Mouse (Mus musculus): ENCODE data around the gene Rps16.
A peak's percentile ranks its signal among the peaks of the same experiment; 100 is the strongest.
"Not testable (repeated sequence)": the region's sequence is repeated elsewhere in the genome, so short reads cannot be mapped to it uniquely, and the experiment has no call there.

Gene Rps16

DNA sequence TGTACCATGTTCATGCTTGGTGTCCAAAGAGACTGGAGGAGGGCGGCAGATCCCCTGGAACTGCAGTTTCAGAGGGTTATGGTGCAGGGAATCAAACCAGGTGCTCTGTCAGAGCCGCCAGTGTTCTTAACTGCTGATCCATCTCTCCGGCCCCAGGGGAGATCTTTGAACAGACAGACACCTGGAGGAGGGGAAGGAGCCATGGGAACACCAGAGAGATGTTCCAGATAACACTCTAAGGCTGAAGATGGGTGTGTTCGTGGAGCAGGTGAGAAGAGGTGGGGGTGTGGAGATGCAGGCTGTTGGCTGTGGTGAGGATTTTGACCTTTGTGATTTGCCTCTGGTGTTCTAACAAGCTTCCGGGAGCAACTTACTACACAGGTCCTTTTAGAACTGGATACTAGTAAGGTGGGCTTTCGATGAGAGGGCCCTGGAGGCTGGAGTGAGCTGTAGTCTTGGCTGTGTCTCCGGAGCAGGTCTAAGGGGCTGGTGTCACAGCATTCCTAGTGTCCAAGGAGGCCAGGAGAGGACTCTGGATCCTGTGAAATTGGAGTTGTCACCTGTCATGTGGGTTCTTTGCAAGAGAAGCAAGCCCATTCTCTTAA lies 23.5 kb downstream of the Rps16 start:
- DNase-seq (ENCODE audit: extremely low spot score): no peak

DNA sequence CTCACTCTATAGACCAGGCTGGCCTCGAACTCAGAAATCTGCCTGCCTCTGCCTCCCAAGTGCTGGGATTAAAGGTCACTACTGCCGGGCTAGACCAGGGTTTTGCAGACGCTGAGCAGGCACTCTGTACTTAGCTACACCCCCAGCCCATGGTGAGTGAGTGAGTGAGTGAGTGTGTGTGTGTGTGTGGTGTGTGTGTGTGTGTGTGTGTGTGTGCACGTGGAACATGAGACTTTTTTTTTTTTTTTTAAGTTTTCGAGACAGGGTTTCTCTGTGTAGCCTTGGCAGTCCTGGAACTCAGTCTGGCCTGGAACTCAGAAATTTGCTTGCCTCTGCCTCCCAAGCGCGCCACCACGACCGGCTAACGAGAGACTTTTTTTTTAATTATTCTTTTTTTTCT lies 24.2 kb downstream of the Rps16 start:
- DNase-seq (ENCODE audit: extremely low spot score): no peak

DNA sequence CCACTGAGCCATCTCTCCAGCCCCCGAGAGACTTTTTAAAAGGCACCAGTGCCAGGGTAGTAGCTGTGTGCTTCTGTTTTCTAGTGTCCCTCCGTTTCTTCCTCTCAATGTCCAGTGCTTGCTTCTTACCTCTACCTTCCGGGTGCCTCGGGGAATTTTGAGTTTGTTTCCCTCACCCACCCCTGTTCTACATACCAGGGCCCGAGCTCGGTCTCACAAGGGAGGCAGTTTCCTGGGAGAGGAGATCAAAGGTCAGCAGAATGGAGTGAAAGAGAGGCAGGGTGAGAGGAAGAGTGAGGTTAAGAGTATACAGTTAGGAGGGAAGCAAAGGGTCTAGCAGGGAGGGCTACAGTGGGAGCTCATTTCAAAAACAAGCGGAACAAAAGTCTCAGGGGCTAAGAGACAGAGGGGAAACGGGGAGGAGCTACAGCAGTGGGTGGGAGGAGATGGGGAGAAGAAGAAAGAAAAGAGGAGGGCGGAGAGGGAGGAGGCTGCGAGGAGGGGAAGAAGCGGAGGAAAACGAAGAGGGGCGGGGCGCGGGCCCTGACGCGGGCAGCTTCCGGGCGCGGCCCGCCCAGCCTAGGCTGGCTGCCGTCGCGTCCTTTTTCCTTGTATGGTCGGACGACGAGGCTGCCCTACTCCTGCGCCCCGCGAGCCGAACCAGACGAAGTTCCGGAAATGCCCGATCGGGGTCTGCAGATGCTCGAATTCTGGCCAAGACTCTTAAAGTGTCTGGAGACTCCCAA lies 24.9 kb downstream of the Rps16 start:
- peak; percentile 90 for DNase-seq (ENCODE audit: extremely low spot score)

DNA sequence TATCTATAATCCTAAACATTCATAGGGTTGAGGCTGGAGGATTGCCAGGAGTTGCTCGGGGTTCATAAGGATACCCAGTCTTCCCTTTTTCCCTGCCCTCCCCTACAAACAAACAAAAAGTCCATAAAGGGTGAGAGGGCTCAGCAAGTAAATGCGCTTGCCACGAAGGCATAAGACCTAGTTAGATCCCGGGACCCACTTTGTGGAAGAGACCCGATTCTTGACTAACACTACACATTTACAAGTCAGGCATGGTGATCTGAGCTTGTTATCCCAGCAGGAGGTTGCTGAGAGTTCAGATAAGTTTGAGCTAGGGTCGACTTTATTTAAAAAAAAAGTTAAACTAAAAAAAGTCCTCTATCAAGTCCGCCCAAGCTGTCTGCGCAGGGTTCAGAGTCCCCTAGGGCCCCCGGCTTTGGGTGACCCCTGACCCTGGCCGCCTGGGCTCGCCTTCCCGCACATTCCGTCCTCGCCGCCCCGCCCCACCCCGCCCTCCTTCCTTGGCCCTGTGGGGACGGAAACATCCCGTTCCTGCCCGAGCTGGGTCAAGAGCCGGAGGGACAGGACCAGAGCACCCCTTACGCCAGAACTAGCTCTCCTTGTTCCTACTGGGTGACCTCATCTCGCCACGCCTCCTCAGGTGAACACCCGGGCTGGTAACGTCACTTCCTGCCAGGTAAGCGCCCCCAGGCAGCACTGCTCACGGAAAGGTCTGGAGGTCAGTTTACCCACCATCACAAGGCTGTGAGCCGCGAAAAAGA lies 25.7 kb downstream of the Rps16 start:
- peak; percentile 84 for DNase-seq (ENCODE audit: extremely low spot score)

DNA sequence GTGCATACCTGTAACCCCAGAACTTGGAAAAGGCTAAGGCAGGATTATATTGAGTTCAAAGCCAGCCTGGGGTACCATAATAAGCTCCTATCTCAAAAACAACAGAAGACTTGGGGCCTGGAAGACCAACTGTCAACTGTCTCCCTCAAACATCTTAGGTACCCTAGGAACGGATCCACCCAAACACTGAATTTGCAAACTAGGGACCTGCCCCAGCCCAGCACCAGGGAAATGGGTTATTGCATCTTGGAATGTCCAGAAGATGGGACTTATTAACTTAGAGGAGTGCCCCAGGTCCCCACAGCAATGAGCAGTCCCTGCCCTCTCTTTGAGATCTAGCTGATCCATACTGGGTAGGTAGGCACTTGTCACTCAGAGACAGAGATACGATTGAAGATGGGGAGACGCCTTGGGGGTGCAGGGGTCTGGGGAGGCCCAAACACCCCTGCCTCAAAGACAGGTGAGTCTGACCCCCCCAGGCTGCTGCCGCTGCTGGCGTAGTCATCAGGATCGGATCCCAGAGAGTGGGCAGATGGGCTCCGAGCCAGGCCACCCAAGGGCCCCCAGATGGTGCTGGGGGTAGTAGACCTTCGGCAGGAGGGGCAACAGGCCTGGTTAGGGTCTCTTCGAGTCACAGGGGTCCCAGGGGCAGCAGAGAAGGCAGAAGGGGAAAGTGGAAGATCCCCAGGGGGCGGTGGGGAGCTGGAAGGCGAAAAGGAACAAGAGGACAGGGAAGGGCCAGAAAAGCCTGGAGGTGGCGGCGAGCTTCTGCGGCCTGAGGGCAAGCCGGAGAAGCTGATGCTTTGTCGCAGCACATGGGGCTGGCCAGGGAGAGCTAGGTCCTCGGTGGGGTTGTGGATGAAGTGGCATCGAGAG lies 27.0 kb downstream of the Rps16 start:
- no peak for DNase-seq (ENCODE audit: extremely low spot score)

DNA sequence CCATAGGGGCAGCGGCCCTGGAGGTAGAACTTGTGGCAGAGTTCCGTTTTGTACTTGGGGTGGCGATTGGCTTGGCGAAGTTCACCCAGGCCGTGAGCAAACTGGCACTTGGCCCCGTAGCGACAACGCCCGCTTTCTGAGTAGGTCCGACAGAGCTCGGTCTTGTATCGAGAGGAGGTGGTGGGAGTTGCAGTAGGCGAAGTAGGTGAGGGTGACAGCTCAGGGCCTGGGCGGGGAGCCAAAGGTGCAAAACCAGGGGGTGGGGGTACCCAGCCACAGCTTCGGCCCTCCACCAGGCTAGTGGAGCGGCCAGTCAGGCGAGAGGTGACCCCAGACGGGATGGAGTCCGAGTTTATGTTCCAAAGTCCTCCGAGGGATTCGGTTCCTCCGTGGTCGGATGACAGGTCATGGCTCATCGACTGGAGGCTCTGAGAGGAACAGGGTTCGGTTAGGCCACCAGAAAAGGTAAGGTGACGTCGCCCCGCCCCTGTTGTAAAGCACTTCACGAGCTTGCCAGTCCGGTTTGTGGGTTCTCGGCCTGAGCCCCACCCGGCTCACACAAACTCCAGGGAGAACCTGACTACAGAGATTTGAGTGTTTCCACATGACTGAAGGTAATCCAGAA lies 27.7 kb downstream of the Rps16 start:
- DNase-seq (ENCODE audit: extremely low spot score): no peak

DNA sequence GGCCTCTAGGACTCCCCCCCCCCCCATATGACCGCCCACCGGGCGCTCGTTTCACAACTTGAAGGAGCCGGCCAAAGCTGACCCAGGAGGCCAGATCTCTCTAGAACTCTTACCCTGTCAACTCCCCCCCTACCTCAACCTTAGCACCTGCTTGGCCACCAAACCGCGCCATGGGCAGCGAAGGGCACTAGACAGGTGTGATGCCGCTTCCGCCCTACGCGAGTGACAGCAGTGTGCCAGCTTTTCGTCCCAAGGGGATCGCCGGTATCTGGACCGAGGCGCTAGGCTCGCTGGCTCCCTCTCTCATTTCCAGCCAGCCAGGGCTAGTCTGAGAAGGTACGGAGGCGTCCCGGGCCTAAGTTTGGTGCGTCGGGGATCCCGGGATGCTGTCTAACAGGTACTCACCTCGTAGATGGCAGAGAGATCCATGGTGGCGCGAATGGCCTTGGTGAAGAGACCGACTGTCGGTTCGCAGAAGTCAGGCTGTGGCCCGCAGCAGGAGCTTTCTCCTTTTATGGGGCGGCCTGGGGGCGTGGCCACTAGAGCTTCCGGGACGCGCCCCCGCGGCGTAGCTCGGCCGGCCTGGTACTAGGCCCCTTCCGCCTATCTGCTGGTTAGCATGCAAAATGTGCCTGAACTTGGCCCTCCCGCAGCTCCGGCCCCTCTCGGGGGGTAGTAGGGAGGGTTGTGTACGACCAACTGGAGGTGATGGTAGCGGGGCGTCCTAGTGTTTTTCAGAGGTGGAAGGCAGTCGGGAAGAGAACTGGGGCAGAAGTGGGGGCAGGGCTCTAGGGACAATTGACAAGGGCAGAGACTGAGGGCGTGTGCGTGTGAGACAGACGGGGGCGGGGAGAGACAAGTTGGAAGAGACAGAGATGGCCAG lies 28.6 kb downstream of the Rps16 start:
- DNase-seq (ENCODE audit: extremely low spot score): peak; percentile 86

DNA sequence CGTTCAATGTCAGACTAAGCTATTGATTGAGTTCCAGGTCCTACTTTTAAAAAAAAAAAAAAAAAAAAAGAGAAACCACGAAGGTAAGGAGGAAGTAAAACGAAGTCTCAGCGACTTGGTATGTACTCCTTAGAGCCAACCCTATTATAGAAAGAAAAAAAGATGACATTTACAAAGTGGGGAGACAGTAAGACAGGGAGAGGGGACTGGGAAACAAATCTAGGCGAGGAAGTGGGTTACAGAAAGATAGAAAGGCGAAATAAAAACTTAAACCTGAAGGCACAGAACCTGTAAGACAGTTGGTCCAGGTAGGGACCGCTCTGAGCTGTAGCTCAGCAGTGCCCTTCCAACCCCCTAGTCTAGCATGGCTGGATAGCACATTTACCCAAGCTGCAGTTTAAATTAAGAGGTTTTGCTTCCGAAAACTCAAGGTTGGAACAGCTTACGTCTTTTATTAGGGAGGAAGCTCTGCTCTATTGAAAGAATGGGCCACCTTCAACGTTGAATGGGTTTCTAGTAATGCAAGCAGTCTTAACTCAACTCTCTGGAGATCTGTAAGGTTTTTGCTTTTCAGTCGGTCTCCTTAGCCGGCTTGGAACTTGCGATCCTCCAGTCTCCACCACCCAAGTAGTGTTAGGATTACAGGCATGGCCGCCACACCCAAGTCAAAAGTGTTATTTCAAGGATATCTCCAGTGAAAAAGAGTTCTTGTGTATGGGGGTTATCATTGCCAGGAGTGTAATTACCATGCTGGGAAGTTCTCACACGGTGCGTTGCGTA lies 30.0 kb downstream of the Rps16 start, which contains the start of gene Zfp36:
Gene Zfp36, minus strand, starts transcription at position 17 of the 780 bp plus-strand sequence.
- no peak for DNase-seq (ENCODE audit: extremely low spot score)

DNA sequence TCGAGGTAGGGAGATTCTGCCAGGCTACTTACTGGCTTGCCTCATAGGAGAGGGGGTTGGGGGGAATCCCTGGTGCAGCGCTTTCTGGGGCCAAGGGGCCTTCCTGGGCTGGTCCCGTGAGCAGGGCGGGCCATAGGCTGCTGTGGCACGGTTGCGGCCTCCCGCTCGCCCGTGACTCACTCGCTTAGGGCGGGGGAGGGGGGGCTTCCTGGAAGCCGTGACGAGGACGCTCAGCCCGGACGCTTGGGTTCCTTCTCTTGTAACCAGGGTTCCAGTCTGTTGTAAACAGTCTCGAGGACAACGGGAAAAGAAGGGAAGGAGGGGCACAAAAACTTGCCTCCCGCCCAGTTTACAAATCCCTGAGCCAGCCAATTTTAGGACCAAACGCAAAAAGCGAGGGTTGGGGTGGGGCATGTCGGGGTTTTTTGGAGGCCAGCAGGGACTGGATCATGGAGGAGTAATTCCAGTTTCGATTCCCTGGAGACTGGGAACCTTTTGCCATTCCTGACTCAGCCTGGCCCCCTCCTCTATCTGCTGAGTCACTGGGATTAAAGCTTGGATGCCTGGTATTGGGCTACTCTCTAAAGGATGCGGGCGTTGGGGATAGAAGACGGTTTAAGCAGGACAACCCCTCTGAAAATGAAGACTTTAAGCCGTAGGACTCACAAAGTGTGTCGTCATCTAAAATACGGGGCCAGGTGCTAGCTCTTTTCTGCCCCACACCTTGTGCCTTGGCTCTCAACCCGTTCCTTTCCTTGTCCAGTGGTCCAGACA lies 30.8 kb downstream of the Rps16 start:
- DNase-seq (ENCODE audit: extremely low spot score): no peak

DNA sequence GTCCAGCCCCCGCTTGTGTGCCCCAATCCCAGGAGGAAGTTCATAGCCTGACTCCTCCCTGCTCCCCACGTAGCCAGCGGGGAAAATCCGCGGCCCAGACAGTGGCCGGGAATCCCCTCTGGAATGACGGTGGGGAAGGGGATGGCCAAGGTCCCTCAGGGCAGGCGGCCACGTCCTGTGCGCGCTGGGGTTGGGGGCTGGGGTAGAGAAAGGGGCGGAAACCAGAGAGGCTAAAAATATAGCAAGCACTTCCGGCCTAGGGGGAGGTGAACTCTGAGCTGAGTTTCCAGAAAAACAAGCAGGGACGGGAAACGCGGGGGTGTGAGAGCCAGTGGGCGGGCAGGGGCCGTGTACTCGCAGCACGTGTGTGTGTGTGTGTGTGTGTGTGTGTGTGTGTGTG lies 31.5 kb downstream of the Rps16 start:
- peak; percentile 83 for DNase-seq (ENCODE audit: extremely low spot score)

DNA sequence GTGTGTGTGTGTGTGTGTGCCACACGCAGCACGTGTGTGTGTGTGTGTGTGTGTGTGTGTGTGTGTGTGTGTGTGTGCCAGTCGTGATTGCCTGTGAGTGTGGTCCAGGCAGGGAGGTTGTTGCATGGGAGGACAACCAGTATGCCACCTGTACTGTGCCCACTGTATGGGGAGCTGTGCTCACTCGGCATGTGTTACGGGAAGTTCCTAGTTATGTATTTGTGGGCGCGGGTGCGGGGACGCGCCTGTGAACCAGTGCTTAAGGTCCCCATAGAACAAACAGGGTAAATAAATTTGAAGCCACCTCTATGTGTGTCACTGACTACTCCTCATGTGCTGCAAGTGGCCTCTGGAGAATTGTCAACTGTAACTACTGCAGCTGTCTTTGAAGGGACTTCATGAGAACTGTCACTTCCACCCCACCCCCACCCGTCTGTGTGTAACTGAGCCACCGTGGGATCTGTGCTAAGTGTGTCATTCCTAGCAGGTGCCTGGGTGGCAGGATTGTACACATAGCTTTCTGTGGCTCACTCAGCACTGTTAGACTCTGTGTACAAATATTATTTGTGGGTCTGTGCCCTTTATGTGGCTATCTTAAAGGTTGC lies 32.0 kb downstream of the Rps16 start:
- no peak for DNase-seq (ENCODE audit: extremely low spot score)

DNA sequence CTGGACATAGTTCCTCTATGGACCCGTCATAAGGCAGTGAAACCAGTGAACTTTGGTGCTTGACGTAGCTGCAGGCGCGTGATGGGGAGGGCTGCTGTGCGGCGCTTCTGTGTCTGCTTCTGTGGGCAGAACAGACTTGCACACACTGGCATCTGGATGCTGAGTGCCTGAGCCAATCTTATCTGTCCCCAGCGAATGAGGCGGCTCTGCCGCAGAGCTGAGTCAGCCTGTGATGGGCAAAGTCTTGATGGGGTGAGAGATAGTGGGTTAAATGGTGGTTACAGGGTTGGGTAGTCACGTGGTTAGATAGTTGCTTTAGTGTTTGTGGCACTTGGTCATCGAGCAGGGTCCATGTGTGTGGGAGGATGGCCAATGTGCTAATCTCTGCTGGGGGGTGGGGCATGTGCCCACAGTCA lies 32.5 kb downstream of the Rps16 start:
- no peak for DNase-seq (ENCODE audit: extremely low spot score)

DNA sequence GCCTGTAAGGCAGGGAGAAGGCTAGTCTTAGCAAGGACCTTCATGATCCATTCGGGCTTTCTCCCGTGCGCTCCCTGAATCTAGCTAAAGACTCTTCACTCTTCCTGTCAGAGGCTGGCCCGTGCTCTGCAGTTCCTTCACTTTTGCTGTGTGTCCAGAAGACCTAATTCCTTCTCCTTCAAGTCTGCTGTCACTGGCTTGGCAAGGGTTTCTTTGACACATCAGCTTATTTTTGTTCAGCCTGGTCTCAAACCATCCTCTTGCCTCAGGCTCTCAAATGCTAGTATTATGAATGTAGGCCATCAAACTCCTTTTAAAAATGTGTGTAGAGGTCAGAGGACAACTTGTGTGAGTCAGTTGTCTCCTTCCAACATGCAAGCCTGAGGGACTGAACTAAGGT lies 33.2 kb downstream of the Rps16 start:
- no peak for DNase-seq (ENCODE audit: extremely low spot score)

DNA sequence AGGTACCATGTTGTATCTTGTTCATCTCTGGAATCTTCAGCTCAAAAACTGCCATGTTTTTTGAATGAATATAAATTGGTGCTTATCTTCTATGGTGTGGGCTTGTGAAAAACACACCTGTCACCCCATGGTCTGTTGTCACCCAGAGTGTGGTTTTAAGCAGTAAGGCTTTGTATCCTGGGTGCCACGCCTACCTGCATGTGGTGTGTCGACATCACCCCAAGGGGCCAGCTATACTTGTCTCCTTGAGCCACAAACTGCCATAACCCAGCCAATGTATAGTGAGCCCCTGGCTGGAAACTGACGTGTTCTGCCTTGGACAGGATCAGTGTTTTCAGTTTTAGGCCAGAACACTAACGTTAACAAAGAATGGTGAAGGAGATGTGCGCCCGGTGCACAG lies 33.7 kb downstream of the Rps16 start:
- DNase-seq (ENCODE audit: extremely low spot score): no peak

DNA sequence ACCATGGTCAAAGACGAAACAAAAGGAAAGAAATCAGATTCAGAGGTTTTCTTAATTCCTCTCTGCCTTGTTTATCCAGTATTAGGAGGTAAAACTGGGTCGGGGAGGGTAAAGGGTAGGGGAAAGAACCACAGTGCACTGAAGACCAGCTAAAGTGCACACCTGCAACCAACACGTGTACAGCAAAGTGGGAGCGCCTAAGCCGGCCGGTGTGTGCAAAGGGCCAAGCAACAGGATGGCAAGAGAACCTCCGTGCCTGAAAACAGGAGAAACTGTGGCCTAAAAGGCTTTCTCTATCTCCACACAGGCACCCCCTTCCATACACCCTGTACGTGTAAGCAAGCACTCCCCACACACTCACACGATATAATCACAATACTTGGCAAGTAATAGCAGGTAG lies 34.7 kb downstream of the Rps16 start:
- DNase-seq (ENCODE audit: extremely low spot score): no peak

DNA sequence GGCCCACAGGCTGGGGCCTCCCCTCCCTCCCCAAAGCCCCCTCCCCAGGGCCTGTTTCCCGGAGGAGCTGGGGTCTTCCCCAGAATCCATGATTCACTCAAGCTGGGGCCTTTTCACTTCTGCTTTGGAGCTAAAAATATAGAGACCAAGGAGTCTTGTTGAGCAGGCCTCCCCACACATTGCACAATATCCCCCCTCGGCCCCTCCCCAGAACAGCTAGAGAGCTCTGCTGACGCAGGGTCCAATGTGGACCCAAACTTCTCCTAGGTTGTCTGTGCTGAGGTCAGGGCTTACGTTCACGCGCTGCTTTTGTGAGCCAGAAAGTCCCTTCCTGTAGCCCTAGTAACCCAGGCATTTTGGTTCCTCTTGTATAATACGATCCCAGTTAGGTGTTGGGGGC lies 35.6 kb downstream of the Rps16 start:
- no peak for DNase-seq (ENCODE audit: extremely low spot score)

DNA sequence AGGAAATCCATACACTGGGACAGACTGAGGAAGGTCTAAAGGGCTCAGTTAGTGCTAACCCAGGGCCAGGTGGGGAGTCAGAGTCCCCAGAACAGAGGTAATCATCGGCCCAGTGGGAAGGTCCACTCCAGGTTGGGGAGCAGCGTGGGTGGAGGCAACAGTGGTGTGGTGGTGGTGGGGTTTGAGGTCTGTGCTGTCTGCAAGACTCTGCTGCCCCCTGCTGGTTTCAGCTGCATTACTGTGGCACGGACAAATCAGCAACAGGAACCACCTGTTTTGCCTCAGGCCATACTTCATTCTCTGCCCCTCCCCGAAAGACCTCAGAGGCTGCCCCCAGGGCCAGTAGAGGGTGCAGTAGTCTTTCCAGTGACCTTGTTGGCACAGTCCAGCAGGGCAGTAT lies 36.0 kb downstream of the Rps16 start:
- DNase-seq (ENCODE audit: extremely low spot score): peak; percentile 83

DNA sequence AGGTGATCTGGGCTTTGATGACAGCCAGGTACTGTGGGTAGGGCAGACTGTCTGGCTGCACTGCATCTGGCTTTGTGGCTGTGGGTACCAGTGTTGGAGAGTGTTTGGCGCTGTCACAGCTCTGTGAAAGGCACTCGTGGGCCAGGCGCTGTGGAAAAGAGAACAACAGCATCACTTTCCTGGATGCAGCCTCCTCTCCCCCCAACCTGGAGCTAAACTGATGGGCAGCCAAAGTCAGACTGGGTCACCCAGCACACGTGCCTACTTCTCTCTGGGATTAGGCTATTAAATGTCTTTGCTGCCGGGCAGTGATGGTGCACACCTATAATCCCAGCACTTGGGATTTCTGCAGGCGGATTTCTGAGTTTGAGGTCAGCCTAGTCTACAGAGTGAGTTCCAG lies 36.4 kb downstream of the Rps16 start:
- not testable (repeated sequence) for DNase-seq (ENCODE audit: extremely low spot score)

Data from embryo, embryonic 9.5 days (tissue).